Mouse (Mus musculus) limb, embryonic 11.5 days (tissue): ENCODE results near the gene Gm10563. TPM values are rescaled to one million over a fixed set of nuclear protein-coding genes. Genes with fewer than 3 reads are reported as not detected.
"Not testable (repeated sequence)": the region's sequence is repeated elsewhere in the genome, so short reads cannot be mapped to it uniquely, and the experiment has no call there.

Experiments
- ATAC-seq: fragments of 200-750 bp; cut with Nextera tagmentation; 2 replicates; pipeline ENCODE4 v1.8.0; 2017; ENCODE audit warnings: low read depth; ENCODE audit not compliant: insufficient number of reproducible peaks, low FRiP score, low TSS enrichment
- DNase-seq: peaks from one replicate; pipeline ENCODE4 v3.0.0-alpha.2; 2015; ENCODE audit warnings: low spot score
- H3K27ac ChIP-seq: fragments of 300-500 bp; sonication (generic); replicated peaks from 2 replicates; pipeline ENCODE4 v1.5.1; 2014; ENCODE audit warnings: low read depth, mild to moderate bottlenecking, low read length
- H3K27me3 ChIP-seq: fragments of 300-500 bp; sonication (generic); 2 replicates; pipeline ENCODE4 v1.6.1; 2014; ENCODE audit warnings: mild to moderate bottlenecking, low read length, mixed read lengths; ENCODE audit not compliant: control insufficient read depth, insufficient read depth
- H3K36me3 ChIP-seq: fragments of 300-500 bp; sonication (generic); 2 replicates; pipeline ENCODE4 v1.6.1; 2014; ENCODE audit warnings: mild to moderate bottlenecking, low read length, moderate library complexity, mixed read lengths; ENCODE audit not compliant: control insufficient read depth, insufficient read depth
- H3K4me1 ChIP-seq: fragments of 300-500 bp; sonication (generic); 2 replicates; pipeline ENCODE4 v1.6.1; 2014; ENCODE audit warnings: low read length, mixed read lengths; ENCODE audit not compliant: control insufficient read depth, insufficient read depth
- H3K4me2 ChIP-seq: fragments of 300-500 bp; sonication (generic); 2 replicates; pipeline ENCODE4 v1.6.1; 2014; ENCODE audit warnings: low read depth, mild to moderate bottlenecking, moderate library complexity; ENCODE audit not compliant: severe bottlenecking
- H3K4me3 ChIP-seq: fragments of 300-500 bp; sonication (generic); 2 replicates; pipeline ENCODE4 v1.5.1; 2014; ENCODE audit warnings: low read depth, low read length
- H3K9ac ChIP-seq: fragments of 300-500 bp; sonication (generic); 2 replicates; pipeline ENCODE4 v1.6.1; 2014; ENCODE audit warnings: mild to moderate bottlenecking, low read length
- H3K9me3 ChIP-seq: fragments of 300-500 bp; sonication (generic); 2 replicates; pipeline ENCODE4 v1.6.1; 2016; ENCODE audit warnings: low read length; ENCODE audit not compliant: control insufficient read depth
- WGBS: fragments of 180-500 bp; shearing (Covaris S2); extraction: QIAGEN DNeasy Blood & Tissue Kit; methylation state at CpG from one replicate; pipeline ENCODE4 v1.1.7; 2014; 5-methylcytosine and 5-hydroxymethylcytosine counted together
- polyA plus RNA-seq: library from polyadenylated mRNA; unstranded; fragments of >200 nt; fragmentation: Nextera tagmentation; extraction: Ambion mirVana; gene quantifications from 2 replicates; pipeline ENCODE4 v1.2.1, GENCODE M21; 2014

Gm10563 gene
- polyA plus RNA-seq: not detected in 2 replicates

DNA sequence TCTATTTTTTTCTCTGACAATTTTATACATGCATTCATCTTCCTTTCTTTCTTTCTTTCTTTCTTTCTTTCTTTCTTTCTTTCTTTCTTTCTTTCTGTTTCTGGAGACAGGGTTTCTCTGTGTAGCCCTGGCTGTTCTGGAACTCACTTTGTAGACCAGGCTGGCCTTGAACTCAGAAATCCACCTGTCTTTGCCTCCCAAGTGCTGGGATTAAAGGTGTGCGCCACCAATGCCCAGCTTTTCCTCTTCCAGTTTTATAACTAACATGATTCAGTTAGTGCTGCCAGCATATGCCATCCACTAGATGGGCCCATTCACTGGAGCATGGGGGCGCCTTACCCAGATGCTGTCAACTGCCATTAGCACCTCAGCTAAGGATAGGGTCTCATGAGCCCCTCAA, at the start of gene Gm10563:
Gene Gm10563, minus strand, starts transcription at position 101 of the 400 bp plus-strand sequence.
- WGBS: 95% methylated on average over 2 of the region's 2 CpGs
- not testable (repeated sequence) for H3K9me3 ChIP-seq, H3K27me3 ChIP-seq, H3K4me1 ChIP-seq, H3K4me2 ChIP-seq, H3K4me3 ChIP-seq, H3K9ac ChIP-seq, DNase-seq, ATAC-seq, H3K27ac ChIP-seq
- H3K36me3 ChIP-seq: peaks cover 47% of the 10 kb centered on the region

GRCm38 (mm10) chr4:155694482-155695401, 49.5 kb upstream of the Gm10563 start:
- under 1% methylated on average over 86 of the region's 92 CpGs for WGBS
- H3K4me2 ChIP-seq: peak overlapping the region; percentile 95
- peaks cover 7% of the 10 kb centered on the region; the same call in 1 of the 2 replicates for H3K27me3 ChIP-seq
- peak; percentile 49; the same call in 1 of the 2 replicates for ATAC-seq
- peaks cover 5% of the 10 kb centered on the region; the same call in 1 of the 2 replicates for H3K4me1 ChIP-seq
- H3K9ac ChIP-seq: peak overlapping the region; percentile 68
- H3K4me3 ChIP-seq: peak overlapping the region; percentile 71
- no peaks in the 10 kb centered on the region for H3K9me3 ChIP-seq
- H3K27ac ChIP-seq: peak overlapping the region; percentile 21; the same call in 1 of the 2 replicates
- DNase-seq: peak; percentile 68
- H3K36me3 ChIP-seq: no peaks in the 10 kb centered on the region

- Histone ChIP-seq H3K4me3 (peak within 1 kb of the TSS; percentile 71), H3K27me3 (peaks cover 7% of the 10 kb centered on the region; the same call in 1 of the 2 replicates), H3K4me2 (peak within 1 kb of the TSS; percentile 95), H3K27ac (peak within 1 kb of the TSS; percentile 21; the same call in 1 of the 2 replicates), H3K9ac (peak within 1 kb of the TSS; percentile 68), H3K4me1 (peaks cover 5% of the 10 kb centered on the region; the same call in 1 of the 2 replicates), H3K9me3 (no peaks in the 10 kb centered on the region), H3K36me3 (no peaks in the 10 kb centered on the region)
- ATAC-seq: peak; percentile 77; the same call in 1 of the 2 replicates
- 1% methylated on average over 28 of the region's 47 CpGs for whole genome bisulfite sequencing
- DNase-seq: peak; percentile 79
Observed at GRCm38 (mm10) chr4:155694111-155694481, 48.9 kb upstream of the Gm10563 start, which contains the start of gene Fndc10. Gene Fndc10, plus strand, starts transcription at chr4:155694342.

DNA sequence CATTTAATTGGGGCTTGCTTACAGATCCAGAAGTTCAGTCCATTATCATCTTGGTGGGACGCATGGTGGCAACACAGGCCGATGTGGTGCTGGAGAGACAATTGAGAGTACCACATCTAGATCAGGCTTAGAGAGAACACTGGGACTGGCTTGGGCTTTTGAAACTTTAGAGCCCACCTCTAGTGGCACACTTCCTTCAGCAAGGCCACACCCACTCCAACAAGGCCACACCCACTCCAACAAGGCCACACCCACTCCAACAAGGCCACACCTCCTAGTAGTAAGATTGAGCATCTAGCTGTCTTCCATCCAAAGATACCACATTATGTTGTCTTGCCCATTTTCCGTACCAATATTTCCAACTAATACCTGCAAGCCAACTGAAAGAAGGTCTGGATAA, 47.2 kb upstream of the Gm10563 start:
- peaks cover 7% of the 10 kb centered on the region; the same call in 1 of the 2 replicates for H3K27me3 ChIP-seq
- no peak overlapping the region for H3K4me2 ChIP-seq
- H3K27ac ChIP-seq: no peak overlapping the region
- H3K4me3 ChIP-seq: no peak overlapping the region
- DNase-seq (no peak), ATAC-seq (no peak)
- H3K4me1 ChIP-seq: peaks cover 5% of the 10 kb centered on the region; the same call in 1 of the 2 replicates
- H3K9me3 ChIP-seq: no peaks in the 10 kb centered on the region
- H3K36me3 ChIP-seq: no peaks in the 10 kb centered on the region
- no peak overlapping the region for H3K9ac ChIP-seq
- 95% methylated on average over 3 of the region's 3 CpGs for WGBS

- no peaks in the 10 kb centered on the region for H3K9me3 ChIP-seq
- 83% methylated on average over 12 of the region's 12 CpGs for WGBS
- peaks cover 5% of the 10 kb centered on the region; the same call in 1 of the 2 replicates for H3K4me1 ChIP-seq
- H3K27me3 ChIP-seq: peaks cover 7% of the 10 kb centered on the region; the same call in 1 of the 2 replicates
- no peak for ATAC-seq
- no peak overlapping the region for H3K9ac ChIP-seq
- H3K36me3 ChIP-seq: no peaks in the 10 kb centered on the region
- no peak overlapping the region for H3K4me2 ChIP-seq
- no peak for DNase-seq
- H3K4me3 ChIP-seq: no peak overlapping the region
- H3K27ac ChIP-seq: no peak overlapping the region
Observed at GRCm38 (mm10) chr4:155690571-155691375, 45.6 kb upstream of the Gm10563 start.

DNA sequence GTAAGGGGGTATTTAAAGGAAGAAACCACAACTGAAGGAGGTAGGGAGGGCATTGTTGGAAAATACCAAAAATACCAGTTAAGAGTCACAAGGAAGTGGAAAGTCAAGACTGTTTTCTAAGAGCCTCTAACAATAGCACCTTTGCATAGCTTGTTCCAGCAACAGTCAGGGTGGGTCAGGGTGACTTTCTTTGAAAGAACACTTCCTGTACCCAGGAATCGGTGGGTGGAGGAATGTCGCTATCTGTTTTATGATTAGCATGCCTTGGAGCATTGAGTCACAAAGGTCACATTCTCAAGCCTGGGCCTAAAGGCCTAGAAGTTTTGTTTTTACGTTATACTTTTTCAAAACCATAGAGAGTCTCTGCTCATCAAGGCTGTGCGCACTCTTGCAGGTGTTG, 42.6 kb upstream of the Gm10563 start:
- H3K9ac ChIP-seq, ATAC-seq, H3K9me3 ChIP-seq, H3K36me3 ChIP-seq, H3K4me1 ChIP-seq, H3K4me2 ChIP-seq, H3K27me3 ChIP-seq, H3K27ac ChIP-seq, H3K4me3 ChIP-seq, DNase-seq: not testable (repeated sequence)
- 83% methylated on average over 4 of the region's 4 CpGs for WGBS

- H3K9me3 ChIP-seq, ATAC-seq, H3K4me3 ChIP-seq, H3K27ac ChIP-seq, DNase-seq, H3K36me3 ChIP-seq, H3K4me2 ChIP-seq, H3K27me3 ChIP-seq, H3K9ac ChIP-seq, H3K4me1 ChIP-seq: not testable (repeated sequence)
- WGBS: 87% methylated on average over 16 of the region's 19 CpGs
Observed at GRCm38 (mm10) chr4:155683670-155684277, 38.6 kb upstream of the Gm10563 start.

GRCm38 (mm10) chr4:155675991-155676390, 30.8 kb upstream of the Gm10563 start:
- H3K9ac ChIP-seq: no peak overlapping the region
- ATAC-seq (no peak), DNase-seq (no peak)
- no peaks in the 10 kb centered on the region for H3K36me3 ChIP-seq
- no peaks in the 10 kb centered on the region for H3K27me3 ChIP-seq
- WGBS: 93% methylated on average over 2 of the region's 2 CpGs
- H3K9me3 ChIP-seq: no peaks in the 10 kb centered on the region
- no peak overlapping the region for H3K27ac ChIP-seq
- H3K4me1 ChIP-seq: no peaks in the 10 kb centered on the region
- H3K4me2 ChIP-seq: no peak overlapping the region
- no peak overlapping the region for H3K4me3 ChIP-seq
